Mouse (Mus musculus): ENCODE results near the gene Pappa2. TPM values are rescaled to one million over a fixed set of nuclear protein-coding genes. Genes with fewer than 3 reads are reported as not detected.
A peak's percentile ranks its signal among the peaks of the same experiment; 100 is the strongest.

The Pappa2 gene
- polyA plus RNA-seq, 1 experiment from 2014 or later, result 0.23 TPM

GRCm38 (mm10) chr1:158740161-158740766 lies 240.0 kb downstream of the Pappa2 start:
- Histone ChIP-seq H3K27ac (no peak overlapping the region), H3K36me3 (no peaks in the 10 kb centered on the region), H3K4me2 (replicated peaks) (no peak overlapping the region), H3K27me3 (replicated peaks) (no peaks in the 10 kb centered on the region), H3K9me3 (no peaks in the 10 kb centered on the region), H3K4me1 (replicated peaks) (no peaks in the 10 kb centered on the region), H3K9ac (no peak overlapping the region), H3K4me3 (replicated peaks) (no peak overlapping the region)
- 63% methylated on average over 6 of the region's 6 CpGs for WGBS
- ATAC-seq, result no peak

DNA sequence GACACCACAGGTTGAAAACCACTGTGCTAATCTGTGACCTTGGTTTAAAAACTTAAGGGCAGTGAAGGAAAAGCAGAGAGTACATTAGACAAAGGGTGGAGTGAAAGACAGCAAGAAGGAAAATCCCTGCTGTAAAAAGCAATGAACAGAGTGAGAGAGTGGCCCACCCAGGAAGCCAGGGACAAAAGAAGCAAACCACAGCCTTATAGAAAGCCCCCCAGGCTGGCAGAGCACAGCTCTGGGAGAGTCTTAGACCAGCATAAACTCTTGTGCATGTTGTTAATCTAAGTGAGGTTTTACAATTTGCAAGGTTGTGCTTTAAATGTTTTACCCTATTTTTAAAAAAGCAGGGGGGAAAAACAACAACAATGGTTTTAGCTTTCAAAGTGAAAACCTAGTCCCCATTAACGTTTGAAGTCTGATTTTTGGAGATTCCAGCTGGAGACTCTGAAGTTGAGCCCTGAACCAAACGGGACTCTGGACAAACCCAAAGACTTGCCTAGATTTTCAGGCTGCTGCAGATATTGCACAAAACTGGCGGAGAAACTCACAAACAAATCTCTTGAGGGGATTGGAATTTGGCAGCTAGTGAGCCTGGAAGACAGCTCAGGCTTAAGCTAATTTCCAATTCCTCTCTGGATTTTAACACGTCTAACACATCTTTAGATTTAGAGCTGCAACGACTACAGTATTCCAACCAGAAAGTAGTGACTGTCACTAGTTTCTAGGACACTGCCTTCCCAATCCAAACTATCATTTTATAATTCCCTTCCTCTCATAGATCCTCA lies 241.0 kb downstream of the Pappa2 start:
- WGBS, result 33% methylated on average over 5 of the region's 5 CpGs
- Histone ChIP-seq H3K9ac (no peak overlapping the region), H3K4me1 (replicated peaks) (no peaks in the 10 kb centered on the region), H3K4me2 (replicated peaks) (no peak overlapping the region), H3K9me3 (no peaks in the 10 kb centered on the region), H3K36me3 (no peaks in the 10 kb centered on the region), H3K27ac (no peak overlapping the region), H3K27me3 (replicated peaks) (no peaks in the 10 kb centered on the region), H3K4me3 (replicated peaks) (no peak overlapping the region)
- ATAC-seq, result no peak

DNA sequence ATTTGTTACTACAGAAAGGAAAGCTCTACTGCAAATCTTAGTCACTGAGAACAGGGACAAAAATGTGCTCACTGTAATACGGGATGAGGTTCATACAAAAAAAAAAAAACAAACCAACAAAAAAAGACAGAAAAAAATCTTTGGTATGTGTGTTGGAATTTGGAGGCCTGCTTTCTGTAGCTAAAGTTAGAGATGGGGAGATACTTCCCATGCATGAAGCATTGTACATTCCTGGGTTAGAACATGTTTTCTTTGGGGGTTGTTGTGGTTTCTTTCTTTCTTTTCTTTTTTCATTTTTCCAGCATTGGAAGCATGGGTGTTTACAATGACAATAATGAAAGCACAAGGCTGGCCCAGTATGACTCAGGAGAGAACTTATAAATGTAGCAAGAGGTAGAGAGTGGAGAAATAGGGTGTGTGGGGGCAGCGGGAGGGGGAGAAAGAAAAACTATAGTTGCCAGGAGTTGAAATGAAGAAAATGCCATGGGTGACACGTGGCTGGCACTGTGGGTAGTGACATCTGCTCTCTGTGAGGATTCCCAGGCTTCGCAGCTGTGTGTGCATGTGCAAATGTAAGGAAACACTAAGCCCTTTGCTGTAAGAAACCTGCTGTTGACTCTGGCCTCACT lies 247.3 kb downstream of the Pappa2 start:
- H3K4me1 ChIP-seq (replicated peaks), result no peaks in the 10 kb centered on the region
- H3K27ac ChIP-seq, result no peak overlapping the region
- no peaks in the 10 kb centered on the region for H3K27me3 ChIP-seq (replicated peaks)
- no peak overlapping the region for H3K9ac ChIP-seq
- no peaks in the 10 kb centered on the region for H3K36me3 ChIP-seq
- ATAC-seq, result no peak
- no peaks in the 10 kb centered on the region for H3K9me3 ChIP-seq
- 62% methylated on average over 4 of the region's 4 CpGs for WGBS
- no peak overlapping the region for H3K4me3 ChIP-seq (replicated peaks)
- no peak overlapping the region for H3K4me2 ChIP-seq (replicated peaks)

DNA sequence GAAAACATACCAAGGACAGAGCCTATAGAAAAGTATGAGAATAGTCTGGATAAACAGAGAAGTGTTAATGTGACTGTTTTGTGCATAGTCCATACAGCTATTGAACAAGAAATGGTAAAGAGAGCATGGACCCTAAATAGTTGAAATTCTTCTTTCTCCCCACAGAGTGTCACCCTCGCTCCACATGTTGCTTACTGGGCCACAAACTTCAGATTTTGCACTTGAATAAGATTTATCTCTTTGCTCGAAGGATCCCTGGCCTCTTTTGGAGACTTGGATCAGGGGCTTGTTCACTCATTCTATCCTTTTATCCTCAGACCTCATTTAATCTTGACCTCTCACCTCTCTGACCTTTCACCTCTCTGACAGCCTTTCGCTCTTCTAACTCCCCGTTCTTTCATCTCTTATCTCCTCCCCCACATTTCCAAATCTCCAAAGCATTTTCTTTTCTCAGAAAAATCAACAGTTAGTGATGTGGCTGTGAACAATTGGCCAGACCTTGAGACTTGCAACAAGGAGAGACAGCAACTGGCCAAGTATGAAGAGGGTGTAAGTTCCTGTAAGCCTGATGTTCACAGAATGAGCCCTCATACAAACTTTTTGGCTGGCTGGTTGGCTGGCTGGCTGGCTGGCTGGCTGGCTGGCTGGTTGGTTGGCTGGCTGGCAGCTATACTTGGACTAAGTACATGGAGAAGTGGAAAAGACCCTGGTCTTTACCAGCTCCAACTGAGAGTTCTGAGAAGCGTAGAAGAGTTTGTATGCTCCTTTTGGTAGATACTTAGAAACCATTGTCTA lies 266.8 kb downstream of the Pappa2 start:
- Histone ChIP-seq H3K9ac (no peak overlapping the region), H3K27me3 (replicated peaks) (no peaks in the 10 kb centered on the region), H3K4me2 (replicated peaks) (no peak overlapping the region), H3K4me3 (replicated peaks) (no peak overlapping the region), H3K36me3 (no peaks in the 10 kb centered on the region), H3K9me3 (no peaks in the 10 kb centered on the region), H3K4me1 (replicated peaks) (no peaks in the 10 kb centered on the region), H3K27ac (no peak overlapping the region)
- 42% methylated on average over 5 of the region's 5 CpGs for WGBS
- ATAC-seq, result no peak

GRCm38 (mm10) chr1:158701336-158701735 lies 279.0 kb downstream of the Pappa2 start:
- no peak for ATAC-seq
- no peak overlapping the region for H3K4me3 ChIP-seq (replicated peaks)
- H3K9me3 ChIP-seq, result no peaks in the 10 kb centered on the region
- no peaks in the 10 kb centered on the region for H3K4me1 ChIP-seq (replicated peaks)
- WGBS, result 68% methylated on average over 1 of the region's 1 CpGs
- H3K27ac ChIP-seq, result no peak overlapping the region
- H3K27me3 ChIP-seq (replicated peaks), result no peaks in the 10 kb centered on the region
- H3K36me3 ChIP-seq, result no peaks in the 10 kb centered on the region
- H3K4me2 ChIP-seq (replicated peaks), result no peak overlapping the region
- H3K9ac ChIP-seq, result no peak overlapping the region

DNA sequence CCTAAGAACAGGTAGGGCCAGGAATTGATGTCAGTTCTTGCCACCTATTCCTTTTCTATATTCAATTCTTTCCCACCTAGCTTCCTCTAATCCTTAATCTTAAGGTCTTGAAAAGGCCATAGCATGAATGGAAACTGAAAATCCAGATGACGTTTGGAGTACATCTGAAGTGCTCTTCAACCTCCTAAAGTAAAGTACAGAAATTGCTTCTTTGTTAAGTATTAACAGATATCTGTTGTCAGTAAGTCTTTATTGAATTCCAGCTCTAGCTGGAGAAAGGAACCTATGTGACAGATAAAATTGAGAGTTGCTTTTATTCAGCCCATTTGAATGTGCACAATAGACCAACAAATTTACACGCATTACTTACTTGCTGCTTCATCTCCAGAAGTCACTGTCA lies 280.1 kb downstream of the Pappa2 start:
- Histone ChIP-seq H3K4me1 (replicated peaks) (no peaks in the 10 kb centered on the region), H3K4me2 (replicated peaks) (no peak overlapping the region), H3K9ac (no peak overlapping the region), H3K36me3 (no peaks in the 10 kb centered on the region), H3K4me3 (replicated peaks) (no peak overlapping the region), H3K9me3 (no peaks in the 10 kb centered on the region), H3K27ac (no peak overlapping the region), H3K27me3 (replicated peaks) (no peaks in the 10 kb centered on the region)
- ATAC-seq, result no peak
- WGBS, result 61% methylated on average over 2 of the region's 2 CpGs

DNA sequence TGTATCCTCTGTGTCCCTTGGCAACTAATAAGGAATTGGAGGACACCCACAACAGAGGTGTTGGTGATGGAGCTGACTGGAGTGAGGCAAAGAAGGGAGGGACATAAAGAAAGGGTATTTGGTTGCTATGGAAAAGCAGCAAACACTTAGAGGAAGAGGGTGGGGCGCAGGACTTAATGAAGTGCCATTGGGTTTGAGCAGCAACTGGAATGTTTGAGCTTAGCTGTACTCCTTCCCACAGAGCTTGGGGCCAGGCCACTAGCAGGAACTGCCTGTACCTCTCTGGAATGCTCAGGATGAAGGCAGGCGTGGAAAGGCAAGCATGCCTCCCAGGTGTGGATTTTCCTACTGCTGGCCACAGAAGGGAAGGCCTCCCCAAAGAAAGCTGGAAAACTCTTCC lies 281.0 kb downstream of the Pappa2 start:
- no peak overlapping the region for H3K9ac ChIP-seq
- H3K36me3 ChIP-seq, result no peaks in the 10 kb centered on the region
- no peak overlapping the region for H3K4me3 ChIP-seq (replicated peaks)
- no peaks in the 10 kb centered on the region for H3K27me3 ChIP-seq (replicated peaks)
- no peak overlapping the region for H3K4me2 ChIP-seq (replicated peaks)
- no peak for ATAC-seq
- H3K9me3 ChIP-seq, result no peaks in the 10 kb centered on the region
- H3K27ac ChIP-seq, result no peak overlapping the region
- H3K4me1 ChIP-seq (replicated peaks), result no peaks in the 10 kb centered on the region
- 90% methylated on average over 2 of the region's 2 CpGs for WGBS

DNA sequence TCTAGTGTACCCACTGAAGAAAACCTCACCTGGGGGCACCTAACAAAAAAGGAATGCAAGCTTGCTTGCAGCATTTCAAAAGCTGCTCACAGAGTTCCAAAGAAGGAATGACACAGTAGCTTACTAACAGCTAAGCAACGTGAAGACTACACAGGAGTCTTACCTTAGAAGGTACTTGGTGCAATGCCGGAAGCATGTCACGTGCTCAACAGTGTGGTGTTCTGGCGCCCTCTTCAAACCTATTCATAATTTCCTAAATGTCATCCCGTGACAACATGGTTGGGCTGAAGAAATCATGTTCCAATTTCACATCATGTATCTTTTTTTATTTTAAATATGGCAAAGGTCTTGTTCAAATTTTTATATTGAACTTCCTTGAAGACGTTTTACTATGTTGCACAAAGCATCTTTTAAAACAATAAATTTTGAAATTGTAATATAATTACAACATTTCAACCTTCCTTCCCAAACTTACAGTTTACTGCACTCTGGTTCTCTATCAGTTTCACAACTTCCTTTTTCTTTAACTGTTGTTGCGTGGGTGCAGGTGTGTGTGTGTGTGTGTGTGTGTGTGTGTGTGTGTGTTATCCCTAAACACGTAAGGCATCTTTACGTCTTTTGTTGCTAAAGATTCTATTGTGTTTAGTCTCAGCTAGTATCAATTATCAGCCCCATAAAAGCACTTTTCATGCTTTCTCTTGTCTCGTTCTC lies 282.3 kb downstream of the Pappa2 start:
- Histone ChIP-seq H3K36me3 (no peaks in the 10 kb centered on the region), H3K27me3 (replicated peaks) (no peaks in the 10 kb centered on the region), H3K9me3 (no peaks in the 10 kb centered on the region), H3K4me3 (replicated peaks) (no peak overlapping the region), H3K4me1 (replicated peaks) (no peaks in the 10 kb centered on the region), H3K9ac (no peak overlapping the region), H3K4me2 (replicated peaks) (no peak overlapping the region), H3K27ac (no peak overlapping the region)
- 88% methylated on average over 10 of the region's 10 CpGs for WGBS
- ATAC-seq, result no peak

- Histone ChIP-seq H3K27ac (no peak overlapping the region), H3K4me1 (replicated peaks) (no peaks in the 10 kb centered on the region), H3K27me3 (replicated peaks) (no peaks in the 10 kb centered on the region), H3K9ac (no peak overlapping the region), H3K4me2 (replicated peaks) (no peak overlapping the region), H3K4me3 (replicated peaks) (no peak overlapping the region), H3K9me3 (no peaks in the 10 kb centered on the region), H3K36me3 (no peaks in the 10 kb centered on the region)
- 55% methylated on average over 3 of the region's 3 CpGs for WGBS
- ATAC-seq, result no peak
Observed at GRCm38 (mm10) chr1:158697423-158697822, 282.9 kb downstream of the Pappa2 start.

DNA sequence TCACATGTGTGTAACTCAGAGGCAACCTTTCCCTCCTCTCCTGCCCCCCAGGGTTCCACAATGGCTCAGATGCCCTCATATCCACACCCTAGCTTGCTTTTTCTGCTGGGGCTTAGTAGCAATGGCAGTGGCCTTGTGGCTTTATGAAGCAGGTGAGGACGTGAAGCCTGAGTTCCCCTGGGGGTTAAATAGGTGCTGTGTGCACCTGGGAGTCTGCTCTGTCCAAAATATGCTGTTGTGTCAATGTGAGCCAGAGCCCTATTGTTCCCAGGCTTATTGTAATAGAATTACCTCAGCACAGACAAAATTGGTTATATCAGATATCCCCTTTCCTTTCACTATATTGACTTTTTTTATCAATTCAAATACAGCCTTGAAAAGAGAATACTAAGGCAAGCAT lies 292.6 kb downstream of the Pappa2 start:
- no peak for ATAC-seq
- 47% methylated on average over 1 of the region's 1 CpGs for WGBS

GRCm38 (mm10) chr1:158669971-158670592 lies 310.2 kb downstream of the Pappa2 start:
- peak; percentile 78 for ATAC-seq
- 39% methylated on average over 3 of the region's 3 CpGs for WGBS

More for the DNA sequence above, 292.6 kb downstream of the Pappa2 start:
- no peak overlapping the region for H3K9ac ChIP-seq
- no peaks in the 10 kb centered on the region for H3K9me3 ChIP-seq
- H3K4me2 ChIP-seq (replicated peaks), result no peak overlapping the region
- no peak overlapping the region for H3K27ac ChIP-seq
- no peak overlapping the region for H3K4me3 ChIP-seq (replicated peaks)
- no peaks in the 10 kb centered on the region for H3K27me3 ChIP-seq (replicated peaks)
- no peaks in the 10 kb centered on the region for H3K4me1 ChIP-seq (replicated peaks)
- no peaks in the 10 kb centered on the region for H3K36me3 ChIP-seq

More at GRCm38 (mm10) chr1:158669971-158670592, 310.2 kb downstream of the Pappa2 start:
- H3K4me1 ChIP-seq (replicated peaks), result no peaks in the 10 kb centered on the region
- H3K27me3 ChIP-seq (replicated peaks), result no peaks in the 10 kb centered on the region
- no peak overlapping the region for H3K4me2 ChIP-seq (replicated peaks)
- no peaks in the 10 kb centered on the region for H3K9me3 ChIP-seq
- H3K36me3 ChIP-seq, result no peaks in the 10 kb centered on the region
- no peak overlapping the region for H3K9ac ChIP-seq
- no peak overlapping the region for H3K27ac ChIP-seq
- no peak overlapping the region for H3K4me3 ChIP-seq (replicated peaks)

Measured in intestine, embryonic 15.5 days (tissue).